In the genomic region with DNA sequence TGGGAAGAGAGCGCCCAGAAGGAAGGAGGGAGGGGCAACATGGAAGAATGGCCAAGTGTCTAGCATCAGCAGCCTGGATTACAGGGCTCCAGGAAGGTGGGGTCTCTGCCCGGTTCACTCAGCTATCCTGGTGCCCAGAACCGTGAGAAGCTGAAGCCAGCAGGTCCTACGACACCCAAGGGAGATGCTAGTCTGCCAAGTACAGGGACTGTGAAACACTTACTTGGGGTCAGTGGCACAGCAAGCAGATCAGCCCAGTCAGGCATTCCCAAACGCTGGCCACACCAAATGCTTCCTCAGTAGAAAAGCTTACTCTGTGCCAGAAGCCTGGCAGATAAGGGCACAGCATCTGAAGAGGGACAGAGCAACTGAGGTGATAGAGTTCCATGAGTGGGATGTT, we compare ENCODE assay signal across 22 mouse cellular contexts.
DNase-seq lines count a peak whose midpoint lies in the region; ATAC-seq and TF ChIP-seq lines count a peak whose summit lies in the region.
"Had no signal": no experiment of that assay in that cellular context is flagged by ENCODE, and none has a peak within 500 bp of the region (broad histone marks: within the 10 kb centered on the region; RNA-seq: fewer than 3 reads in every experiment).

No protein-coding gene starts in this region.

- 77% methylated on average over 5 of the region's 5 CpGs for WGBS in forebrain, embryonic 10.5 days
- WGBS in forebrain, postnatal 0 days, result 73% methylated on average over 5 of the region's 5 CpGs
- WGBS in hindbrain, embryonic 10.5 days, result 78% methylated on average over 5 of the region's 5 CpGs
- WGBS in hindbrain, embryonic 14.5 days, result 63% methylated on average over 5 of the region's 5 CpGs

- H3K27me3 ChIP-seq in forebrain, embryonic 10.5 days (ENCODE audit: poor library complexity, severe bottlenecking), result no peaks in the 10 kb centered on the region
- no peaks in the 10 kb centered on the region for H3K27me3 ChIP-seq in forebrain, postnatal 0 days (ENCODE audit: insufficient read depth, low read length)
- no peaks in the 10 kb centered on the region for H3K27me3 ChIP-seq in hindbrain, embryonic 10.5 days (ENCODE audit: insufficient read depth, poor library complexity, severe bottlenecking)
- no peaks in the 10 kb centered on the region for H3K27me3 ChIP-seq in hindbrain, embryonic 14.5 days (ENCODE audit: control insufficient read depth, insufficient read depth, low read length)
- H3K27me3 ChIP-seq: embryonic facial prominence, embryonic 12.5 days; hindbrain, embryonic 15.5 days; limb, embryonic 12.5 days; liver, embryonic 12.5 days had no signal

- H3K4me1 ChIP-seq in forebrain, embryonic 10.5 days, result peaks cover 51% of the 10 kb centered on the region
- no peaks in the 10 kb centered on the region for H3K4me1 ChIP-seq in forebrain, postnatal 0 days (ENCODE audit: insufficient read depth)
- H3K4me1 ChIP-seq in hindbrain, embryonic 10.5 days (replicated peaks), result peaks cover 85% of the 10 kb centered on the region
- H3K4me1 ChIP-seq in hindbrain, embryonic 14.5 days (replicated peaks; ENCODE audit: control insufficient read depth, insufficient read depth, low read length), result peaks cover 30% of the 10 kb centered on the region
- H3K4me1 ChIP-seq: liver, embryonic 12.5 days had no signal

- DNase-seq in forebrain, embryonic 10.5 days (ENCODE audit: extremely low spot score, low spot score), result no peak
- no peak for DNase-seq in forebrain, postnatal 0 days
- no peak for DNase-seq in hindbrain, embryonic 10.5 days (ENCODE audit: low spot score)
- DNase-seq in hindbrain, embryonic 14.5 days (ENCODE audit: low spot score), result no peak
- DNase-seq in thymus, postnatal 4 days, result peak; percentile 37
- DNase-seq in thymus, postnatal 10 days (ENCODE audit: low spot score in 2 of 2), result no peak
- no peak for DNase-seq in layer of hippocampus, adult 9-11 months
- DNase-seq: adrenal gland, postnatal 25 days; B cell, adult 2 months; cerebellum, adult 18-20 months; lung, postnatal 36 days; right cerebral cortex, postnatal 25 days had no signal

- ATAC-seq in forebrain, postnatal 0 days, result no peak
- no peak for ATAC-seq in hindbrain, embryonic 14.5 days (ENCODE audit: low FRiP score)
- ATAC-seq: forebrain, embryonic 14.5 days; intestine, embryonic 16.5 days; liver, embryonic 12.5 days had no signal

- no peak overlapping the region for H3K4me3 ChIP-seq in forebrain, embryonic 10.5 days
- H3K4me3 ChIP-seq in forebrain, postnatal 0 days (ENCODE audit: low read depth, low read length), result no peak overlapping the region
- H3K4me3 ChIP-seq in hindbrain, embryonic 10.5 days, result no peak overlapping the region
- no peak overlapping the region for H3K4me3 ChIP-seq in hindbrain, embryonic 14.5 days (replicated peaks; ENCODE audit: low read length)
- H3K4me3 ChIP-seq: embryonic facial prominence, embryonic 12.5 days; erythroblast, embryonic 14.5 days; hindbrain, embryonic 15.5 days; layer of hippocampus, adult 2 months; limb, embryonic 12.5 days; liver, embryonic 12.5 days had no signal

- no peak overlapping the region for H3K4me2 ChIP-seq in forebrain, postnatal 0 days (ENCODE audit: low read depth)
- no peak overlapping the region for H3K4me2 ChIP-seq in hindbrain, embryonic 14.5 days (replicated peaks)
- H3K4me2 ChIP-seq: embryonic facial prominence, embryonic 12.5 days; hindbrain, embryonic 15.5 days; limb, embryonic 12.5 days; liver, embryonic 12.5 days; lung, embryonic 14.5 days had no signal

- H3K36me3 ChIP-seq in forebrain, embryonic 10.5 days (replicated peaks), result no peaks in the 10 kb centered on the region
- no peaks in the 10 kb centered on the region for H3K36me3 ChIP-seq in forebrain, postnatal 0 days (ENCODE audit: insufficient read depth)
- no peaks in the 10 kb centered on the region for H3K36me3 ChIP-seq in hindbrain, embryonic 10.5 days
- no peaks in the 10 kb centered on the region for H3K36me3 ChIP-seq in hindbrain, embryonic 14.5 days (replicated peaks; ENCODE audit: control insufficient read depth, insufficient read depth)
- H3K36me3 ChIP-seq: embryonic facial prominence, embryonic 12.5 days; hindbrain, embryonic 15.5 days; liver, embryonic 12.5 days had no signal

- H3K9ac ChIP-seq in forebrain, postnatal 0 days, result no peak overlapping the region
- H3K9ac ChIP-seq in hindbrain, embryonic 14.5 days, result no peak overlapping the region
- H3K9ac ChIP-seq: embryonic facial prominence, embryonic 12.5 days; hindbrain, embryonic 15.5 days; limb, embryonic 12.5 days; liver, embryonic 12.5 days; lung, embryonic 14.5 days had no signal

- no peak for TF ChIP-seq CTCF in forebrain, postnatal 0 days (IDR thresholded peaks at IDR 0.05; ENCODE audit: low read depth)

- H3K9me3 ChIP-seq in forebrain, embryonic 10.5 days, result no peaks in the 10 kb centered on the region
- H3K9me3 ChIP-seq in forebrain, postnatal 0 days (ENCODE audit: low read length), result no peaks in the 10 kb centered on the region
- no peaks in the 10 kb centered on the region for H3K9me3 ChIP-seq in hindbrain, embryonic 10.5 days
- H3K9me3 ChIP-seq in hindbrain, embryonic 14.5 days (ENCODE audit: control insufficient read depth, low read length), result no peaks in the 10 kb centered on the region
- H3K9me3 ChIP-seq: embryonic facial prominence, embryonic 12.5 days; hindbrain, embryonic 15.5 days; limb, embryonic 12.5 days; liver, embryonic 12.5 days had no signal

- 0 out of 2 replicates have a peak overlapping the region, but pooled peaks have one; percentile 22 for H3K27ac ChIP-seq in forebrain, embryonic 10.5 days
- no peak overlapping the region for H3K27ac ChIP-seq in forebrain, postnatal 0 days (ENCODE audit: low read depth, low read length)
- peak overlapping the region; percentile 17 for H3K27ac ChIP-seq in hindbrain, embryonic 10.5 days
- no peak overlapping the region for H3K27ac ChIP-seq in hindbrain, embryonic 14.5 days
- H3K27ac ChIP-seq: embryonic facial prominence, embryonic 12.5 days; hindbrain, embryonic 15.5 days; kidney, postnatal 0 days; layer of hippocampus, adult 2 months; liver, embryonic 12.5 days had no signal

Comparison
In these comparisons a context has a peak if more than half of its experiments do, and no peak if none do; other contexts are left out.
1. H3K27ac ChIP-seq: peak in forebrain, embryonic 10.5 days (single experiment) and hindbrain, embryonic 10.5 days (single experiment); none in forebrain, postnatal 0 days (single experiment) and hindbrain, embryonic 14.5 days (single experiment).